ENCODE assay signal across 24 mouse cellular contexts in genomic region chr2:76885855-76886254, GRCm38 (mm10).
A peak's percentile ranks its signal among the peaks of the same experiment; 100 is the strongest.
DNase-seq lines count a peak whose midpoint lies in the region; ATAC-seq and TF ChIP-seq lines count a peak whose summit lies in the region.
"Had no signal": no experiment of that assay in that cellular context is flagged by ENCODE, and none has a peak within 500 bp of the region (broad histone marks: within the 10 kb centered on the region; RNA-seq: fewer than 3 reads in every experiment).

No protein-coding gene starts in this region.

- H3K27me3 ChIP-seq in heart, embryonic 13.5 days (replicated peaks), result no peaks in the 10 kb centered on the region
- H3K27me3 ChIP-seq in heart, embryonic 16.5 days (ENCODE audit: control insufficient read depth, insufficient read depth, low read length), result no peaks in the 10 kb centered on the region
- H3K27me3 ChIP-seq: embryonic facial prominence, embryonic 13.5 days; forebrain, embryonic 12.5 days; forebrain, embryonic 15.5 days; hindbrain, embryonic 12.5 days; hindbrain, embryonic 15.5 days had no signal

- ATAC-seq in heart, embryonic 13.5 days (ENCODE audit: extremely low read depth, insufficient number of reproducible peaks, low FRiP score, low TSS enrichment), result no peak; the same call in 1 of the 2 replicates
- ATAC-seq in heart, embryonic 16.5 days (replicated peaks; ENCODE audit: extremely low read depth, insufficient read depth, low FRiP score), result no peak
- ATAC-seq: activated CD4-positive, CD25-positive, alpha-beta regulatory T cell, adult 4 months; forebrain, embryonic 15.5 days; intestine, postnatal 0 days had no signal

- no peaks in the 10 kb centered on the region for H3K4me1 ChIP-seq in heart, embryonic 13.5 days
- no peaks in the 10 kb centered on the region for H3K4me1 ChIP-seq in heart, embryonic 16.5 days (ENCODE audit: control insufficient read depth, insufficient read depth, low read length)
- H3K4me1 ChIP-seq: embryonic facial prominence, embryonic 10.5 days; embryonic facial prominence, embryonic 13.5 days; forebrain, embryonic 12.5 days; forebrain, embryonic 15.5 days; hindbrain, embryonic 12.5 days; hindbrain, embryonic 15.5 days had no signal

- H3K4me3 ChIP-seq in gastrocnemius, adult 2 months, result no peak overlapping the region
- H3K4me3 ChIP-seq in heart, embryonic 13.5 days, result no peak overlapping the region
- H3K4me3 ChIP-seq in heart, embryonic 16.5 days (ENCODE audit: low read length), result no peak overlapping the region
- H3K4me3 ChIP-seq: embryonic facial prominence, embryonic 10.5 days; embryonic facial prominence, embryonic 13.5 days; erythroblast, embryonic 14.5 days; forebrain, embryonic 12.5 days; forebrain, embryonic 15.5 days; hindbrain, embryonic 12.5 days; hindbrain, embryonic 15.5 days had no signal

- no peaks in the 10 kb centered on the region for H3K9me3 ChIP-seq in heart, embryonic 13.5 days
- no peaks in the 10 kb centered on the region for H3K9me3 ChIP-seq in heart, embryonic 16.5 days (replicated peaks; ENCODE audit: control insufficient read depth, low read length)
- H3K9me3 ChIP-seq: embryonic facial prominence, embryonic 10.5 days; embryonic facial prominence, embryonic 13.5 days; forebrain, embryonic 12.5 days; forebrain, embryonic 15.5 days; hindbrain, embryonic 12.5 days; hindbrain, embryonic 15.5 days had no signal

- TF ChIP-seq CTCF in gastrocnemius, adult 2 months (IDR thresholded peaks at IDR 0.05), result no peak

- intact Hi-C loops in gastrocnemius, adult 2 months (cut with DNase I), result no loop called here
- intact Hi-C loops in heart, postnatal 14 days (cut with DNase I), result no loop called here
- intact Hi-C loops in heart, postnatal 25 days (cut with DNase I), result no loop called here

- peaks cover 96% of the 10 kb centered on the region for H3K36me3 ChIP-seq in heart, embryonic 13.5 days
- peaks cover 52% of the 10 kb centered on the region for H3K36me3 ChIP-seq in heart, embryonic 16.5 days (ENCODE audit: control insufficient read depth, insufficient read depth)
- H3K36me3 ChIP-seq: embryonic facial prominence, embryonic 10.5 days; embryonic facial prominence, embryonic 13.5 days; forebrain, embryonic 12.5 days; forebrain, embryonic 15.5 days; hindbrain, embryonic 12.5 days; hindbrain, embryonic 15.5 days had no signal

- no peak overlapping the region for H3K4me2 ChIP-seq in heart, embryonic 13.5 days
- no peak overlapping the region for H3K4me2 ChIP-seq in heart, embryonic 16.5 days (ENCODE audit: low read depth, low read length)
- H3K4me2 ChIP-seq: embryonic facial prominence, embryonic 13.5 days; forebrain, embryonic 12.5 days; forebrain, embryonic 15.5 days; hindbrain, embryonic 12.5 days; hindbrain, embryonic 15.5 days had no signal

- DNase-seq in gastrocnemius, adult 2 months, result no peak
- no peak for DNase-seq in gastrocnemius, postnatal 10 days
- DNase-seq in heart, postnatal 14 days, result no peak
- no peak for DNase-seq in heart, postnatal 25 days (ENCODE audit: low spot score)
- DNase-seq: adrenal gland, adult 8-10 months; adrenal gland, postnatal 25 days; cerebellum, adult 11-12 months; cerebellum, adult 8-10 months; cerebellum, postnatal 10 days; cerebellum, postnatal 36 days; embryo, embryonic 11 days; gastrocnemius, postnatal 25 days; kidney, adult 2 months had no signal

- 62% methylated on average over 13 of the region's 13 CpGs for WGBS in heart, embryonic 13.5 days
- WGBS in heart, embryonic 16.5 days, result 50% methylated on average over 13 of the region's 13 CpGs

- peak overlapping the region; percentile 35 for H3K27ac ChIP-seq in gastrocnemius, adult 2 months
- H3K27ac ChIP-seq in heart, embryonic 13.5 days (replicated peaks), result 0 out of 2 replicates have a peak overlapping the region, but pooled peaks have one; percentile 37
- H3K27ac ChIP-seq in heart, embryonic 16.5 days (ENCODE audit: low read length), result peak overlapping the region; percentile 37; the same call in 1 of the 2 replicates
- H3K27ac ChIP-seq: embryonic facial prominence, embryonic 10.5 days; embryonic facial prominence, embryonic 13.5 days; forebrain, embryonic 12.5 days; forebrain, embryonic 15.5 days; hindbrain, embryonic 12.5 days; hindbrain, embryonic 15.5 days had no signal

- no peak overlapping the region for H3K9ac ChIP-seq in heart, embryonic 13.5 days
- no peak overlapping the region for H3K9ac ChIP-seq in heart, embryonic 16.5 days (ENCODE audit: low read length)
- H3K9ac ChIP-seq: embryonic facial prominence, embryonic 13.5 days; forebrain, embryonic 12.5 days; forebrain, embryonic 15.5 days; hindbrain, embryonic 12.5 days; hindbrain, embryonic 15.5 days had no signal
